Mouse (Mus musculus): Measurements from ENCODE around the gene Flad1. TPM values are rescaled to one million over a fixed set of nuclear protein-coding genes. Genes with fewer than 3 reads are reported as not detected.
"Not testable (repeated sequence)": the region's sequence is repeated elsewhere in the genome, so short reads cannot be mapped to it uniquely, and the experiment has no call there.

Flad1 gene
- total RNA-seq, 2 experiments from 2014 or later: 32.4 to 33.3 TPM

GRCm38 (mm10) chr3:89429021-89429420, 17.4 kb upstream of the Flad1 start:
- not testable (repeated sequence) for DNase-seq (ENCODE audit: extremely low spot score in 1 of 2, low spot score in 1 of 2)

- DNase-seq (ENCODE audit: extremely low spot score in 1 of 2, low spot score in 1 of 2): no peak
These were observed 14.2 kb upstream of the Flad1 start for GRCm38 (mm10) chr3:89425876-89426275.

GRCm38 (mm10) chr3:89425141-89425525, 13.5 kb upstream of the Flad1 start:
- DNase-seq (ENCODE audit: extremely low spot score in 1 of 2, low spot score in 1 of 2): no peak

GRCm38 (mm10) chr3:89424416-89425140, 12.9 kb upstream of the Flad1 start:
- no peak for DNase-seq (ENCODE audit: extremely low spot score in 1 of 2, low spot score in 1 of 2)

- DNase-seq (ENCODE audit: extremely low spot score in 1 of 2, low spot score in 1 of 2): no peak
These were observed 11.0 kb upstream of the Flad1 start for GRCm38 (mm10) chr3:89422556-89423205.

- DNase-seq (ENCODE audit: extremely low spot score in 1 of 2, low spot score in 1 of 2): no peak
These were observed 10.3 kb upstream of the Flad1 start for GRCm38 (mm10) chr3:89421810-89422473.

GRCm38 (mm10) chr3:89421002-89421774, 9.5 kb upstream of the Flad1 start:
- DNase-seq (ENCODE audit: extremely low spot score in 1 of 2, low spot score in 1 of 2): peak; percentile 38 to 46

- DNase-seq (ENCODE audit: extremely low spot score in 1 of 2, low spot score in 1 of 2): no peak
These were observed 8.8 kb upstream of the Flad1 start for GRCm38 (mm10) chr3:89420421-89420820.

- no peak for DNase-seq (ENCODE audit: extremely low spot score in 1 of 2, low spot score in 1 of 2)
These were observed 8.3 kb upstream of the Flad1 start for GRCm38 (mm10) chr3:89419981-89420380.

- DNase-seq (ENCODE audit: extremely low spot score in 1 of 2, low spot score in 1 of 2): no peak
These were observed 7.9 kb upstream of the Flad1 start for GRCm38 (mm10) chr3:89419571-89419970.

- no peak for DNase-seq (ENCODE audit: extremely low spot score in 1 of 2, low spot score in 1 of 2)
These were observed 7.2 kb upstream of the Flad1 start for GRCm38 (mm10) chr3:89418861-89419250.

- peak; percentile 68 to 70 for DNase-seq (ENCODE audit: extremely low spot score in 1 of 2, low spot score in 1 of 2)
These were observed 6.6 kb upstream of the Flad1 start, which contains the start of the genes Cks1b and Shc1 for GRCm38 (mm10) chr3:89418170-89418860. Gene Cks1b (minus strand): TSS chr3:89418383. Gene Shc1 (plus strand): TSS chr3:89418443.

GRCm38 (mm10) chr3:89417840-89418169, 6.1 kb upstream of the Flad1 start:
- DNase-seq (ENCODE audit: extremely low spot score in 1 of 2, low spot score in 1 of 2): no peak

- DNase-seq (ENCODE audit: extremely low spot score in 1 of 2, low spot score in 1 of 2): no peak
These were observed 5.5 kb upstream of the Flad1 start for GRCm38 (mm10) chr3:89417131-89417530.

GRCm38 (mm10) chr3:89416158-89416557, 4.5 kb upstream of the Flad1 start:
- DNase-seq (ENCODE audit: extremely low spot score in 1 of 2, low spot score in 1 of 2): no peak

- no peak for DNase-seq (ENCODE audit: extremely low spot score in 1 of 2, low spot score in 1 of 2)
These were observed 806 bp downstream of the Flad1 start for GRCm38 (mm10) chr3:89410864-89411263.

GRCm38 (mm10) chr3:89409701-89410100, 2.0 kb downstream of the Flad1 start:
- no peak for DNase-seq (ENCODE audit: extremely low spot score in 1 of 2, low spot score in 1 of 2)

- no peak for DNase-seq (ENCODE audit: extremely low spot score in 1 of 2, low spot score in 1 of 2)
These were observed 3.2 kb downstream of the Flad1 start for GRCm38 (mm10) chr3:89408448-89408847.

GRCm38 (mm10) chr3:89406887-89407286, 4.8 kb downstream of the Flad1 start:
- no peak for DNase-seq (ENCODE audit: extremely low spot score in 1 of 2, low spot score in 1 of 2)

- DNase-seq (ENCODE audit: extremely low spot score in 1 of 2, low spot score in 1 of 2): no peak
These were observed 9.0 kb downstream of the Flad1 start, which contains the start of gene Lenep for GRCm38 (mm10) chr3:89402693-89403092. Gene Lenep (minus strand): TSS chr3:89402793.
